Mouse (Mus musculus): ENCODE measurements around the gene Txndc2. TPM values are rescaled to one million over a fixed set of nuclear protein-coding genes. Genes with fewer than 3 reads are reported as not detected.

Txndc2 gene
- polyA plus RNA-seq, 1 experiment = 0.11 TPM

- TF ChIP-seq POLR2A (IDR thresholded peaks at IDR 0.05; ENCODE audit: borderline replicate concordance, extremely low read depth, insufficient read depth, insufficient read length, poor library complexity, severe bottlenecking) (no peak), CTCF (IDR thresholded peaks at IDR 0.05; ENCODE audit: borderline replicate concordance, extremely low read depth, insufficient read depth, insufficient read length) (no peak)
- no peak for DNase-seq (ENCODE audit: low read depth)
Measured at GRCm38 (mm10) chr17:65672926-65673325, 31.0 kb upstream of the Txndc2 start.

GRCm38 (mm10) chr17:65669061-65669460 lies 27.1 kb upstream of the Txndc2 start:
- TF ChIP-seq POLR2A (IDR thresholded peaks at IDR 0.05; ENCODE audit: borderline replicate concordance, extremely low read depth, insufficient read depth, insufficient read length, poor library complexity, severe bottlenecking) (no peak), CTCF (IDR thresholded peaks at IDR 0.05; ENCODE audit: borderline replicate concordance, extremely low read depth, insufficient read depth, insufficient read length) (no peak)
- DNase-seq (ENCODE audit: low read depth) = no peak

GRCm38 (mm10) chr17:65667792-65668191 lies 25.8 kb upstream of the Txndc2 start:
- TF ChIP-seq POLR2A (IDR thresholded peaks at IDR 0.05; ENCODE audit: borderline replicate concordance, extremely low read depth, insufficient read depth, insufficient read length, poor library complexity, severe bottlenecking) = no peak
- TF ChIP-seq CTCF (IDR thresholded peaks at IDR 0.05; ENCODE audit: borderline replicate concordance, extremely low read depth, insufficient read depth, insufficient read length) = no peak
- no peak for DNase-seq (ENCODE audit: low read depth)

GRCm38 (mm10) chr17:65666388-65667161 lies 24.6 kb upstream of the Txndc2 start:
- TF ChIP-seq POLR2A (IDR thresholded peaks at IDR 0.05; ENCODE audit: borderline replicate concordance, extremely low read depth, insufficient read depth, insufficient read length, poor library complexity, severe bottlenecking) (no peak), CTCF (IDR thresholded peaks at IDR 0.05; ENCODE audit: borderline replicate concordance, extremely low read depth, insufficient read depth, insufficient read length) (no peak)
- DNase-seq (ENCODE audit: low read depth) = no peak

GRCm38 (mm10) chr17:65665786-65666387 lies 23.9 kb upstream of the Txndc2 start:
- DNase-seq (ENCODE audit: low read depth) = no peak
- no peak for TF ChIP-seq POLR2A (IDR thresholded peaks at IDR 0.05; ENCODE audit: borderline replicate concordance, extremely low read depth, insufficient read depth, insufficient read length, poor library complexity, severe bottlenecking)
- TF ChIP-seq CTCF (IDR thresholded peaks at IDR 0.05; ENCODE audit: borderline replicate concordance, extremely low read depth, insufficient read depth, insufficient read length) = no peak

GRCm38 (mm10) chr17:65663329-65664078 lies 21.5 kb upstream of the Txndc2 start:
- no peak for TF ChIP-seq POLR2A (IDR thresholded peaks at IDR 0.05; ENCODE audit: borderline replicate concordance, extremely low read depth, insufficient read depth, insufficient read length, poor library complexity, severe bottlenecking)
- TF ChIP-seq CTCF (IDR thresholded peaks at IDR 0.05; ENCODE audit: borderline replicate concordance, extremely low read depth, insufficient read depth, insufficient read length) = no peak
- DNase-seq (ENCODE audit: low read depth) = no peak

GRCm38 (mm10) chr17:65662662-65663061 lies 20.7 kb upstream of the Txndc2 start:
- no peak for DNase-seq (ENCODE audit: low read depth)
- no peak for TF ChIP-seq CTCF (IDR thresholded peaks at IDR 0.05; ENCODE audit: borderline replicate concordance, extremely low read depth, insufficient read depth, insufficient read length)
- no peak for TF ChIP-seq POLR2A (IDR thresholded peaks at IDR 0.05; ENCODE audit: borderline replicate concordance, extremely low read depth, insufficient read depth, insufficient read length, poor library complexity, severe bottlenecking)

GRCm38 (mm10) chr17:65658416-65658815 lies 16.4 kb upstream of the Txndc2 start:
- TF ChIP-seq POLR2A (IDR thresholded peaks at IDR 0.05; ENCODE audit: borderline replicate concordance, extremely low read depth, insufficient read depth, insufficient read length, poor library complexity, severe bottlenecking) = no peak
- TF ChIP-seq CTCF (IDR thresholded peaks at IDR 0.05; ENCODE audit: borderline replicate concordance, extremely low read depth, insufficient read depth, insufficient read length) = no peak
- no peak for DNase-seq (ENCODE audit: low read depth)

GRCm38 (mm10) chr17:65657958-65658357 lies 16.0 kb upstream of the Txndc2 start:
- no peak for TF ChIP-seq POLR2A (IDR thresholded peaks at IDR 0.05; ENCODE audit: borderline replicate concordance, extremely low read depth, insufficient read depth, insufficient read length, poor library complexity, severe bottlenecking)
- no peak for TF ChIP-seq CTCF (IDR thresholded peaks at IDR 0.05; ENCODE audit: borderline replicate concordance, extremely low read depth, insufficient read depth, insufficient read length)
- no peak for DNase-seq (ENCODE audit: low read depth)

GRCm38 (mm10) chr17:65656731-65657130 lies 14.8 kb upstream of the Txndc2 start:
- DNase-seq (ENCODE audit: low read depth) = no peak
- TF ChIP-seq CTCF (IDR thresholded peaks at IDR 0.05; ENCODE audit: borderline replicate concordance, extremely low read depth, insufficient read depth, insufficient read length) = no peak
- no peak for TF ChIP-seq POLR2A (IDR thresholded peaks at IDR 0.05; ENCODE audit: borderline replicate concordance, extremely low read depth, insufficient read depth, insufficient read length, poor library complexity, severe bottlenecking)

- DNase-seq (ENCODE audit: low read depth) = no peak
- TF ChIP-seq POLR2A (IDR thresholded peaks at IDR 0.05; ENCODE audit: borderline replicate concordance, extremely low read depth, insufficient read depth, insufficient read length, poor library complexity, severe bottlenecking) (no peak), CTCF (IDR thresholded peaks at IDR 0.05; ENCODE audit: borderline replicate concordance, extremely low read depth, insufficient read depth, insufficient read length) (no peak)
Measured at GRCm38 (mm10) chr17:65656076-65656475, 14.1 kb upstream of the Txndc2 start.
